Mouse (Mus musculus) embryonic fibroblast, embryonic 13.5 days (primary cell): ENCODE results near the gene Babam2.

Experiments
- CTCF ChIP-seq: IDR thresholded peaks from 2 replicates; pipeline ENCODE4 v1.5.1; 2011; ENCODE audit warnings: mild to moderate bottlenecking, control low read depth, low read length, moderate library complexity, borderline replicate concordance; ENCODE audit not compliant: insufficient read depth
- POLR2A ChIP-seq: IDR thresholded peaks from 2 replicates; pipeline ENCODE4 v1.6.1; 2011; ENCODE audit warnings: low read depth, mild to moderate bottlenecking, control low read depth, low read length, moderate library complexity

GRCm38 (mm10) chr5:32106473-32107140, 409.1 kb downstream of the Babam2 start:
- no peak for TF ChIP-seq CTCF
- TF ChIP-seq POLR2A = no peak
